Mouse (Mus musculus) ES-E14 (cell line): ENCODE measurements around the gene Spcs2.

Experiments
- CHD2 ChIP-seq: IDR thresholded peaks from 2 replicates; pipeline ENCODE4 v1.6.1; 2014; ENCODE audit warnings: mild to moderate bottlenecking, low read depth, low read length, inconsistent platforms
- HCFC1 ChIP-seq: IDR thresholded peaks from 2 replicates; pipeline ENCODE4 v1.6.1; 2012; ENCODE audit warnings: low read length, inconsistent platforms, borderline replicate concordance; ENCODE audit not compliant: insufficient read depth

DNA sequence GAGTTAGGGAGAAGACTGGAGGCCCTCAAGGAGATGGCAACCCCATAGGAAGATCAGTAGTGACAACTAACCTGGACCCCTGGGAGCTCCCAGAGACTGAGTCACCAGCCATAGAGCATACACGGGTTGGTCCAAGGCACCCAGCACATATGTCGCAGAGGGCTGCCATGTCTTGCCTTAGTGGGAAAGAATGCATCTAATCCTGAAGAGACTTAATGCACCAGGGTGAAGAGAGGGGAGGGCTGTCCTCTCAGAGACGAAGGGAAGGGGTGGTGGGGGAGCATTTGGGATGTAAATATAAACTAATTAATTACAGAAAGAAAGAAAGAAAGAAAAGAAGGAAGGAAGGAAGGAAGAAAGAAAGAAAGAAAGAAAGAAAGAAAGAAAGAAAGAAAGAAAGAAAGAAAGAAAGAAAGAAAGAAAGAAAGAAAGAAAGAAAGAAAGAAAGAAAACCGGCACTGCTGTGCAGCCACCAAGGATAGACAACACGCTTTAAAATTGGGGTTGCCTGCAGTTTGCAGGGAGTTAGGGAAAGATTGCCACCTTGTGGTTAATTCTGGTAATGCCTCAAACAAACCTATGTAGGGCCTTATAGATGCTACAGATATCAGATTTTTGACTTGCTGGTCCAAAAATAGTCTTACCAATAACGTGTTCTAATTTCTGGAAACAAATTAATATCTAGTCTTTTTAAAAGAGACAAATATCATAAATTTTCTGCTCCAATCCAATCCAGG is 65.2 kb downstream of the Spcs2 start:
- no peak for TF ChIP-seq HCFC1
- no peak for TF ChIP-seq CHD2
